Mouse (Mus musculus) layer of hippocampus, adult 11-12 months (tissue): ENCODE measurements around the gene Slc27a4.
"Not testable (repeated sequence)": the region's sequence is repeated elsewhere in the genome, so short reads cannot be mapped to it uniquely, and the experiment has no call there.

Experiments
- DNase-seq: peaks from one replicate; pipeline ENCODE4 v3.0.0; 2022; ENCODE audit warnings: low spot score

Gene Slc27a4

GRCm38 (mm10) chr2:29802075-29802826 lies at the start of gene Slc27a4:
Gene Slc27a4, plus strand, starts transcription at chr2:29802634.
- peak; percentile 96 for DNase-seq

GRCm38 (mm10) chr2:29755693-29756092 lies 46.7 kb upstream of the Slc27a4 start:
- DNase-seq = no peak

GRCm38 (mm10) chr2:29764831-29765230 lies 37.6 kb upstream of the Slc27a4 start:
- DNase-seq = peak; percentile 66

GRCm38 (mm10) chr2:29767976-29768709 lies 34.3 kb upstream of the Slc27a4 start:
- no peak for DNase-seq

- DNase-seq = no peak
Measured at GRCm38 (mm10) chr2:29768901-29769300, 33.5 kb upstream of the Slc27a4 start.

- no peak for DNase-seq
Measured at GRCm38 (mm10) chr2:29770162-29770561, 32.3 kb upstream of the Slc27a4 start.

GRCm38 (mm10) chr2:29771611-29772461 lies 30.6 kb upstream of the Slc27a4 start:
- no peak for DNase-seq

GRCm38 (mm10) chr2:29773323-29773722 lies 29.1 kb upstream of the Slc27a4 start:
- DNase-seq = no peak

GRCm38 (mm10) chr2:29781256-29781655 lies 21.2 kb upstream of the Slc27a4 start:
- not testable (repeated sequence) for DNase-seq

- DNase-seq = no peak
Measured at GRCm38 (mm10) chr2:29784290-29784689, 18.1 kb upstream of the Slc27a4 start.

- peak; percentile 96 for DNase-seq
Measured at GRCm38 (mm10) chr2:29787104-29787917, 15.1 kb upstream of the Slc27a4 start, which contains the start of gene Coq4. Gene Coq4, plus strand, starts transcription at chr2:29787493.

- peak; percentile 83 for DNase-seq
Measured at GRCm38 (mm10) chr2:29787937-29788681, 14.3 kb upstream of the Slc27a4 start, which contains the start of gene Trub2. Gene Trub2, minus strand, starts transcription at chr2:29788502.

GRCm38 (mm10) chr2:29792772-29793487 lies 9.5 kb upstream of the Slc27a4 start:
- DNase-seq = no peak

GRCm38 (mm10) chr2:29802827-29803201 lies 380 bp downstream of the Slc27a4 start:
- peak; percentile 36 for DNase-seq

- no peak for DNase-seq
Measured at GRCm38 (mm10) chr2:29803400-29803831, 982 bp downstream of the Slc27a4 start.

- DNase-seq = no peak
Measured at GRCm38 (mm10) chr2:29815678-29816371, 13.4 kb downstream of the Slc27a4 start.

GRCm38 (mm10) chr2:29817426-29818232 lies 15.2 kb downstream of the Slc27a4 start:
- peak; percentile 92 for DNase-seq

- DNase-seq = no peak
Measured at GRCm38 (mm10) chr2:29819363-29819762, 16.9 kb downstream of the Slc27a4 start.
